Mouse (Mus musculus) megakaryocyte, embryonic 14.5 days (primary cell): ENCODE data around the gene Tigit. TPM values are rescaled to one million over a fixed set of nuclear protein-coding genes. Genes with fewer than 3 reads are reported as not detected.

Experiments
- H3K27me3 ChIP-seq: replicated peaks from 2 replicates; pipeline ENCODE3; 2012; ENCODE audit warnings: inconsistent platforms
- H3K36me3 ChIP-seq: replicated peaks from 2 replicates; pipeline ENCODE3; 2012; ENCODE audit warnings: low read length, inconsistent platforms, mixed read lengths
- H3K4me1 ChIP-seq: 2 replicates; pipeline ENCODE4 v1.6.1; 2012; ENCODE audit warnings: inconsistent platforms
- H3K4me3 ChIP-seq: replicated peaks from 2 replicates; pipeline ENCODE3; 2012; ENCODE audit warnings: moderate library complexity, mild to moderate bottlenecking, inconsistent platforms
- H3K9me3 ChIP-seq: 2 replicates; pipeline ENCODE4 v1.6.1; 2012; ENCODE audit warnings: inconsistent platforms
- FLI1 ChIP-seq: IDR thresholded peaks from 2 replicates; pipeline ENCODE4 v1.6.1; 2012; ENCODE audit warnings: low read length, inconsistent platforms, mixed read lengths
- GATA1 ChIP-seq: IDR thresholded peaks from 3 replicates; pipeline ENCODE4 v1.6.1; 2012; ENCODE audit warnings: mixed read lengths, low read length, inconsistent platforms, borderline replicate concordance
- polyA plus RNA-seq: library from polyadenylated mRNA; stranded (reverse); fragments of >175 nt; gene quantifications from 2 replicates; pipeline ENCODE4 v1.2.3, GENCODE M21; 2012; ENCODE audit warnings: low replicate concordance; ENCODE audit not compliant: insufficient read depth

Gene Tigit
- polyA plus RNA-seq, 1 experiment = not detected

DNA sequence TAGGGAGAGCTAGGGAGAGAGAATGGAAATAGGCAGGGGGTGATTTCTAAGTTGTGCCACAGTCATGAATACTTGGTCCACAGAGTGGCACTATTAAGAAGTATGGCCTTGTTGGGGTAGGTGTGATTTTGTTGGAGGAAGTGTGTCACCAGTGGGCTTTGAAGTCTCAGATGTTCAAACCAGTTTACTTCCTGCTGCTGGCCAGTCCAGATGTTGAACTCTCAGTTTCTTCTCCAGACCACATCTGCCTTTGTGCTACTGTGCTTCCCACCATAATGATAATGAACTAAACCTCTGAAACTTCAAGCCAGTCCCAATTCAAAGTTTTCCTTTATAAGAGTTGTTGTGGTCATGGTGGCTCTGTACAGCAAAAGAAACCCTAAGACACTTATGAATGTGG, 8.8 kb upstream of the Tigit start:
- no peaks in the 10 kb centered on the region for H3K27me3 ChIP-seq
- H3K36me3 ChIP-seq = no peaks in the 10 kb centered on the region
- H3K9me3 ChIP-seq = peaks cover 7% of the 10 kb centered on the region; the same call in 1 of the 2 replicates
- TF ChIP-seq FLI1 (no peak), GATA1 (no peak)
- H3K4me1 ChIP-seq = no peaks in the 10 kb centered on the region
- H3K4me3 ChIP-seq = no peak overlapping the region

DNA sequence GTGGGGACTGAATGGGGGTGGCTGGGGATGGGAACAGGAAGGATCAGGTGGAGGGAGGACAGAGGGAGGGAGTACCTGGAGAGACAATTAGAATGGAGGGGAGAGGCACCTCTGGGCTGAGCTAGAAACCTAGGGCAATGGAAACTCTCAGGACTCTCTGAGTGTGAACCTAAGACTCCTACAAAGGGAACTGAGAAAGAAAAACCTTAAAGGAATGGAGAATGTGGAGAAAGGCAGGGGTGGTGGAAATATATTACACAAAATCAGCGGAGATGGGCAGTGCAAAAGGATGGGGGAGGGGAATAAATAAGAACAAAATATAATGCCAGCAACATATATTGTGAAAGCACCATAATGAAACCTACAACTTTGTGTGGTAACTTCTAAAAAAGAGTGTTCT, 8.0 kb upstream of the Tigit start:
- H3K9me3 ChIP-seq = peaks cover 7% of the 10 kb centered on the region; the same call in 1 of the 2 replicates
- H3K4me1 ChIP-seq = no peaks in the 10 kb centered on the region
- H3K4me3 ChIP-seq = no peak overlapping the region
- no peaks in the 10 kb centered on the region for H3K27me3 ChIP-seq
- TF ChIP-seq GATA1 (no peak), FLI1 (no peak)
- H3K36me3 ChIP-seq = no peaks in the 10 kb centered on the region

DNA sequence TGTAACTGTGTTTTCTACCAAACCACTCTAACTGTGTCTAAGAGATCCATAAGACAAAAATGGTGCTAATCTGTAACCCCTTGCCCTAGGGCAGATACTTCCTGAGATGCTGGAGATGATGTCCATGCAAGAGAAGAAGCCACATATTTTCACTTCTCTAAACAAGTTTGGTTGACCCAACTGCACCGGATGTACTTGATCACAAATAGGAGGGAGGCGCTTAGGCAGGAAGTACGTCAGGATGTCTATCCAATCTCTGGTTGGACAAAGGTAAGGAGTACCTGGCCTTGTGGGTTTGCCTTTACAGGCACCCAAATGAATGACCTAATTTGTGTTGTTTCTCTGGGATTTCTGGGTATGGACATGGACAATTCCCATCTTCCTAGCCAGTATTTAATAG, 4.3 kb upstream of the Tigit start:
- Histone ChIP-seq H3K9me3 (0 out of 2 replicates have a peak, but pooled peaks cover 2% of the 10 kb centered on the region), H3K4me3 (no peak overlapping the region), H3K4me1 (no peaks in the 10 kb centered on the region), H3K27me3 (no peaks in the 10 kb centered on the region), H3K36me3 (no peaks in the 10 kb centered on the region)
- TF ChIP-seq FLI1 (no peak), GATA1 (no peak)

DNA sequence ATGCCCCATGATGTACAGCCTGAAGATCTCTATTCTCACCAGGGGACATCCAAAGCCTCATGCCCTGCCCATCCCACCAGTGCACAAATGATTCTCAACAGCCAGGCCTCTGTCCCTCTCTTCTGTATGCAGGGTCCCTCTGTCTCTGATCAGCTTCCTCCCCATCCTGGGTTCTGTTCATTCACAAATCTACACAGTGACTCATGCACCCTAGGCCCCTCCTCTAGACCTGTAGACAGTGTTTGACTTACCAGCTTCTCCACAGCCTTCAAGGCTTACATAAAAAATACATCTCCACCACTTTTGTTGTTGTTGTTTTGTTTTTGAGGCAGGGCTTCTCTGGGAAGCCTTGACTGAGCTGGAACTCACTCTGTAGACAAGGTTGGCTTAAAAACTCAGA, 915 bp upstream of the Tigit start:
- Histone ChIP-seq H3K4me3 (no peak overlapping the region), H3K27me3 (no peaks in the 10 kb centered on the region), H3K9me3 (no peaks in the 10 kb centered on the region), H3K36me3 (no peaks in the 10 kb centered on the region), H3K4me1 (no peaks in the 10 kb centered on the region)
- TF ChIP-seq FLI1 = no peak
- TF ChIP-seq GATA1 = no peak

DNA sequence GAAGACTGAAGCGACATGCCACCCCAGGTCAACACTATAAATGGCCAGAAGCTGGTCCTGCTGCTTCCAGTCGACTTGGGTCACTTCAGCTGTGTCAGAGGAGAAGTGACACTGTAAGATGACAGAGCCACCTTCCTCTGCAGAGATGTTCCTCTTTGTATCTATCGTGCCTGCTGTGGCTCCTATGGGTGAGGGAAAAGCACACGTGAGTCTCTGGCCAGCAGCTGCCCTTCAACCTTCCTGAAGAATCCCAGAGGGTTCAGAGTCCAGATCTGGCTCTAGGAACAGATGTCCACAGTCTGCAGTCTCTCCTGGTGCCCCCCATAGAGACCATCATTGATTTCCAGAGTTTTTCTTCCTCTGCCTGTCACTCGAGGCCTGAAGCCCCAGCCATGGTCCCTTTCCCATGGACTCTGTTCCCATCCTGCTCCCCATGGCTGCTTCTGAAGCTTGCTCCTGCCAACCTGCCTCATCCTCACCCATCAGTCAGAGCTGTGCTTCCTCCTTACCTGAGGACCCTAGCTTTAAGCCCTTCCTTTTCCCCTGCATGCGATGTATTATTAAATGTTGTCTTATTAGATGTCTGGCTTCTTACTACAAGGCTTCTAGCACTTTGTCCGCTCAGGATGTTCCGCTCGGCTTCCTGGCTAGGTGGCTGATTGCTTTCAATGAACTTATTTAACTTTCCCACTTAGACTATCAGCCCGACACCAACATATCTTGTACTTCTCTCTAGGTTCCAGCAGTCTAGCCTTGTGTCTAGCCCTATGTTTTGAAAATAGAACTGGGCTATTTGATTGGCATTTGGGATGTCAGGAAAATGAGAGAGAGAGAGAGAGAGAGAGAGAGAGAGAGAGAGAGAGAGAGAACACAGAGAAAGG, 1.6 kb downstream of the Tigit start:
- no peaks in the 10 kb centered on the region for H3K4me1 ChIP-seq
- H3K9me3 ChIP-seq = no peaks in the 10 kb centered on the region
- H3K27me3 ChIP-seq = no peaks in the 10 kb centered on the region
- H3K4me3 ChIP-seq = no peak overlapping the region
- TF ChIP-seq FLI1 (no peak), GATA1 (no peak)
- no peaks in the 10 kb centered on the region for H3K36me3 ChIP-seq

DNA sequence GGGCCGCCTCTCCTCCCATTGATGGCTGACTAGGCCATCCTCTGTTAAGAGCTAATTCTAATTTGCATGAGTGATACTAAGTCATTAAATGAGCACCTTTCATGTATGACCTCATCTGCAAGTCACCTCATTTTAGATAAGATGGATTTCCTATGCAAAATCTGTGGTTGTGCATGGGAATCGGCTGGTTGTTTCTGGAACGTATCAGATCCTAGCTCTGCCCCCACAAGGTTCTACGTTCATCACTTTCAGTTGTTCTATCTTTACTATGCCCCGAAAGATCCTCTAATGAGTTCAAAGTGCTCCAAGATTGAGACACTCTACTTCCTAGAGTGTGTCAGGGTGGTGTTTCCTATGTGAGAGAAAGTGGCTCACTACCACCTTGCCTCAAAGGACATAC, 2.4 kb downstream of the Tigit start:
- H3K9me3 ChIP-seq = no peaks in the 10 kb centered on the region
- no peaks in the 10 kb centered on the region for H3K36me3 ChIP-seq
- H3K27me3 ChIP-seq = no peaks in the 10 kb centered on the region
- TF ChIP-seq GATA1 (no peak), FLI1 (no peak)
- H3K4me3 ChIP-seq = no peak overlapping the region
- H3K4me1 ChIP-seq = no peaks in the 10 kb centered on the region

DNA sequence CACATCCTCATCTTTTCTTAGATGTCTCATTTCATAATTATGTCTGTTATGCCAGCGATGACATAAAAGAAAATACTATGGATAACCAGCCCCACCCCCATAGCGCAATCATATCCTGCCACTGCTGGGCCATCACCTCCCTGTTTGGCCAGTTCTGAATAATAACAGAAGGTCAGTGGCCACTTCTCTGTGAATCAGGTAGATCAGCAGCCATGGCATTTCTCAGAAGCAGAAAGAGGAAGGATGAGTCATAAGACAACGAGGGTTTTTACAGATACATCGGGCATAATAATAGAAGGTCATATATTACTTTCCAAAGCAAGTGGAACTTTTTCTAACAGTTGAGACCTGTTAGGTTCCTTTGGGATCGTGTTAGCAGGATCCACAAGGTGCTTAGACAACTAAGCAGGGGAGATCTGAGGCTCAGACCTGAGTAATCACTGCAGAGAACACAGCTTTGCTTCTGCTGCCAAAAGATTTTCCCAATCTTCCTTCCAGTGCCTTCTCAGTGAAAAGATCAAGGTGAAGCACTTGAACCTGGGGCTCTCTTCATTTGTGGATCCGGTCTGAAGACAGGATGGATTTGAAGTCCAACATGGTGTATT, 8.7 kb downstream of the Tigit start:
- no peak for TF ChIP-seq GATA1
- TF ChIP-seq FLI1 = no peak
- no peaks in the 10 kb centered on the region for H3K36me3 ChIP-seq
- H3K9me3 ChIP-seq = no peaks in the 10 kb centered on the region
- peaks cover 11% of the 10 kb centered on the region for H3K4me1 ChIP-seq
- no peak overlapping the region for H3K4me3 ChIP-seq
- H3K27me3 ChIP-seq = no peaks in the 10 kb centered on the region

DNA sequence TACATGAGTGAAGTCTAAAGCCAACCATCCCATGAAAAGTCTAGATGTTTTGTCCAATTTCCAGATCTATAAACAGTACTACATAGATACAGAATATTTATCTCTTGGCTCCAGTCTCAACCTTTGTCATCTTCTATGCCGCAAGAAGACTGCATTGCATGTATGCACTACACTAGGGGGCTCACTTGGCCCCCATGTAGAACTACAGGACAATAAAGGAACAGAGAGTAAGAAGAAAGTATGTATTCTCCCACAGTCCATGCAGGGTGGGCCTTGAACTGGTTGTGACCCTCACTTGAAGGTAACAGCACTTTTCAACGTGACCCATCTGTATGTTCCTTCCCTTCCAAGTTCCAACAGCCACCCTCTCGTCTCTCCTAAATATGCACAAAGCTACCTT, 9.7 kb downstream of the Tigit start:
- Histone ChIP-seq H3K4me3 (no peak overlapping the region), H3K4me1 (peaks cover 11% of the 10 kb centered on the region), H3K36me3 (no peaks in the 10 kb centered on the region), H3K9me3 (no peaks in the 10 kb centered on the region), H3K27me3 (no peaks in the 10 kb centered on the region)
- TF ChIP-seq GATA1 = no peak
- no peak for TF ChIP-seq FLI1

DNA sequence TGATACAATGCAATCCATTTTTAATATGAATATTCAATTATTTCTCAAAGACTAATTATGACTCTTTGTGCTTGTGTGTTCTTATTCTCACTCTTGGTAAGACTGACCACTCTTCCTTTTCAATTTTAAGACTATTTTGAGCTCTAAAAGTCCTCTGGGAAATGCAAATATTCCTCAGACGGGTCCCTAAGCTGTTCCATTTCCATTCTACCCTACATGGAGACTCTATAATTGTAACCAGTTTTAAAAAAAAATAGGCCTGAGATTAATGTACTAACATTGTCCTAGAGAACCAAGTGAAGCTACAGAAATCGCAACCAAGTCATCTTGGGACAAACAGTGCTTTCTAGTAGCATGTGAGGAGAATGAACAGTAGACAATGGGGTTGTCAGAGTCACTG, 10.7 kb downstream of the Tigit start:
- TF ChIP-seq FLI1 (no peak), GATA1 (no peak)
- no peaks in the 10 kb centered on the region for H3K9me3 ChIP-seq
- H3K4me3 ChIP-seq = no peak overlapping the region
- H3K27me3 ChIP-seq = no peaks in the 10 kb centered on the region
- peaks cover 11% of the 10 kb centered on the region for H3K4me1 ChIP-seq
- H3K36me3 ChIP-seq = no peaks in the 10 kb centered on the region
